Mouse (Mus musculus): ENCODE measurements at regions not wholly inside any gene's neighbourhood (a gene's known extent, or its start where the extent isn't known, plus 50 kb on each side); places are given as distances from the start of the nearest gene placed in this dataset.
"Not testable (repeated sequence)": the region's sequence is repeated elsewhere in the genome, so short reads cannot be mapped to it uniquely, and the experiment has no call there.

DNA sequence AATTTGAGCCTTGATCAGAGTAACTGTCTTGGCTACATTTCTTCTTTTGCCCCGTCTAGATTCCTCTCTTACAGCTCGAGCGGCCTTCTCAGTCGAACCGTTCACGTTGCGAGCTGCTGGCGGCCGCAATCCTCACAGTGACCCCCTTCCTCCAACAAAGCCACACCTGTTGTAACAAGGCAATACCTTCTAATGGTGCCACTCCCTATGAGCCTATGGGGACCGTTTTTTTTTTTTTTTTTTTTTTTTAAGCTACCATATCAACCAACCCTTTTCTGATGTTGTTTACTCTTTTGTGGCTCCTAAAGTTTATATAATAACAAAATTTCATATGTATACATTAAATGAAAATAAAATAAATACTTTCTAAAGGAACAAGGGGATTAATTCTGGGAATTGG lies 160.4 kb upstream of the Trp63 start:
- not testable (repeated sequence) for H3K36me3 ChIP-seq (ENCODE audit: control insufficient read depth, insufficient read depth); H3K4me1 ChIP-seq (replicated peaks; ENCODE audit: control insufficient read depth, insufficient read depth, low read length); H3K9ac ChIP-seq (replicated peaks; ENCODE audit: low read depth, low read length); H3K4me3 ChIP-seq (replicated peaks; ENCODE audit: low read length); H3K9me3 ChIP-seq (ENCODE audit: control insufficient read depth, low read length); H3K4me2 ChIP-seq (ENCODE audit: low read length); H3K27me3 ChIP-seq (replicated peaks; ENCODE audit: control insufficient read depth, insufficient read depth, low read length); H3K27ac ChIP-seq (ENCODE audit: low read length); ATAC-seq
- WGBS = 68% methylated on average over 10 of the region's 10 CpGs

DNA sequence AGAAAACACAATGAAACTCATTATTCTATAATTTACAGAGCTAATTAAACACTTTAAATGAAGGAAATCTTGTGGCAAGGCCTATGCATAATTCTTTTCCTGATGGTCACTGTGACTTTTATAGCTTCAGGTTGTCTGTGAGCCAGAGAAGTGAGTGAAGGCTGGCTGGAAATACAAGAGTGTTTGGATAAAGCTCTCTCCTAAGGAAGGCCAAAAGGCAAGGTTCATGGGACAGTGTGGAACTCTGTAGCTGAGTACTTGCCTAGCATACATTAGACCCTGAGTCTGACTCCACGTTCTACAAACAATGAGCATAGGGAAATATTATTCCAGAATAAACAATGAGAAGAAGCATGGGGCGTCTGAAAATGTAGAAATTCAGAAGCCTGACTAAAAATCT lies 159.9 kb upstream of the Trp63 start:
- Histone ChIP-seq H3K9me3 (ENCODE audit: control insufficient read depth, low read length) (no peaks in the 10 kb centered on the region), H3K27me3 (replicated peaks; ENCODE audit: control insufficient read depth, insufficient read depth, low read length) (no peaks in the 10 kb centered on the region), H3K4me2 (ENCODE audit: low read length) (no peak overlapping the region), H3K9ac (replicated peaks; ENCODE audit: low read depth, low read length) (no peak overlapping the region), H3K36me3 (ENCODE audit: control insufficient read depth, insufficient read depth) (no peaks in the 10 kb centered on the region), H3K4me1 (replicated peaks; ENCODE audit: control insufficient read depth, insufficient read depth, low read length) (no peaks in the 10 kb centered on the region), H3K27ac (ENCODE audit: low read length) (no peak overlapping the region), H3K4me3 (replicated peaks; ENCODE audit: low read length) (no peak overlapping the region)
- WGBS = 84% methylated on average over 2 of the region's 2 CpGs
- ATAC-seq = no peak

DNA sequence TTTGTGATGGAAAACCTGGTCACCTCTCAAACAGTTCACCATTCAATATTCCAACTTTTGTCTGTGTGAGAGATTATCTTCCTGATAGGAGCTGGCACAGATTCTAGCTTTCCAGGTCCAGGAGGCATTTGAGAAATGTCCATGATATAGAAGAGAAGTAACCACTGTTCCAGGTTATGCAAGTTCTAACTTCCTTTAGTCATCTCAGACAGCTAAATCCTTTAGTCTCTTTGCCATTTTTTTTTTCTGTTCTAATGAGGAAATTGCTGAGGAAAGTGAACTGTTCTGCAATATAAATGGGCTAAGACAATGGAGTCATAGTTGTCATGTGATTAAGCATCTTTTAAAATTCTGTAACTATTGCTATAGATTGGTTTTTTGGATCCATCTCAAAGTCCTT lies 155.7 kb upstream of the Trp63 start:
- ATAC-seq = no peak
- H3K4me3 ChIP-seq (replicated peaks; ENCODE audit: low read length) = no peak overlapping the region
- no peak overlapping the region for H3K27ac ChIP-seq (ENCODE audit: low read length)
- no peaks in the 10 kb centered on the region for H3K36me3 ChIP-seq (ENCODE audit: control insufficient read depth, insufficient read depth)
- no peaks in the 10 kb centered on the region for H3K4me1 ChIP-seq (replicated peaks; ENCODE audit: control insufficient read depth, insufficient read depth, low read length)
- no peak overlapping the region for H3K9ac ChIP-seq (replicated peaks; ENCODE audit: low read depth, low read length)
- no peaks in the 10 kb centered on the region for H3K27me3 ChIP-seq (replicated peaks; ENCODE audit: control insufficient read depth, insufficient read depth, low read length)
- no peak overlapping the region for H3K4me2 ChIP-seq (ENCODE audit: low read length)
- H3K9me3 ChIP-seq (ENCODE audit: control insufficient read depth, low read length) = no peaks in the 10 kb centered on the region

DNA sequence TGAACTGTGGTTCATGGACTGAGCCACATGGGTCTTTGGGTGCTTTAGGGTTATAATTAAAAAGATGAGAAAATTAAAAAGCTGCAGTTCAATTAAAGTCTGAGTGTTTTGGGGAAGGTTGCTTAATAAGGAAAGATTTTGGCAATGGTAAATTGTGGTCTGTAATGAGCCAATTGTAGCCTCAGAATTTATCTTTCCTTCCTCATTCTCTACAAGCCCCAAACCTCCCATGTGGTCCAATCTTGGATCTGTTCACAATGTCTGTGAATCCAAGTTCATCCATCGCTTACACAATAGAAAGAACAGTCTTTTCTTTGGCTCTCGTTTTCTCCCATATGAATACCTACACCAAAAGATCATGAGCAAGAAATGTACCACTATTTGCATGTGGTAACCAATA lies 155.2 kb upstream of the Trp63 start:
- Histone ChIP-seq H3K27ac (ENCODE audit: low read length) (no peak overlapping the region), H3K27me3 (replicated peaks; ENCODE audit: control insufficient read depth, insufficient read depth, low read length) (no peaks in the 10 kb centered on the region), H3K4me3 (replicated peaks; ENCODE audit: low read length) (no peak overlapping the region), H3K4me2 (ENCODE audit: low read length) (no peak overlapping the region), H3K9me3 (ENCODE audit: control insufficient read depth, low read length) (no peaks in the 10 kb centered on the region), H3K4me1 (replicated peaks; ENCODE audit: control insufficient read depth, insufficient read depth, low read length) (no peaks in the 10 kb centered on the region), H3K9ac (replicated peaks; ENCODE audit: low read depth, low read length) (no peak overlapping the region), H3K36me3 (ENCODE audit: control insufficient read depth, insufficient read depth) (no peaks in the 10 kb centered on the region)
- no peak for ATAC-seq
- 59% methylated on average over 2 of the region's 2 CpGs for WGBS

DNA sequence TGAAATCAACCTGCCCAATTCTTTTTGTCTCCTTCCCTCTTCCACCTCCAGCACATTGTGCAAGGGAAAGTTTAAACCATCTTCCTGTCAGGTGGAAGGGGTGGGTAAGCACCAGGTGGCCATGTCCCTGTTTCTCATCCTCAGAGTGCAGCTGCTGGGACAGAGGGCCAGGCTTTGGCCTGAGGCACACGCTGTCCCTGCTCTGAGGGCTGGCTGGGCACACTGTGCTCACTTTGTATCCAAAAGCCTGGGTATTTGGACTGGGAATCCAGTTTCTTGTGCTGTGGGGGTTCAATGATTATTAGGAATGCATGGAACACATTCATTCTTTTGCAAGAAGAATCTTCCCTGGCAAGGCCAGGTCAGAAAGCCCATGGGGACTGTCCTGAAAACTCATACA lies 153.9 kb upstream of the Trp63 start:
- no peak for ATAC-seq
- 87% methylated on average over 1 of the region's 1 CpGs for WGBS
- H3K9me3 ChIP-seq (ENCODE audit: control insufficient read depth, low read length) = no peaks in the 10 kb centered on the region
- H3K27ac ChIP-seq (ENCODE audit: low read length) = no peak overlapping the region
- H3K9ac ChIP-seq (replicated peaks; ENCODE audit: low read depth, low read length) = no peak overlapping the region
- no peaks in the 10 kb centered on the region for H3K4me1 ChIP-seq (replicated peaks; ENCODE audit: control insufficient read depth, insufficient read depth, low read length)
- H3K4me2 ChIP-seq (ENCODE audit: low read length) = no peak overlapping the region
- no peaks in the 10 kb centered on the region for H3K27me3 ChIP-seq (replicated peaks; ENCODE audit: control insufficient read depth, insufficient read depth, low read length)
- H3K4me3 ChIP-seq (replicated peaks; ENCODE audit: low read length) = no peak overlapping the region
- no peaks in the 10 kb centered on the region for H3K36me3 ChIP-seq (ENCODE audit: control insufficient read depth, insufficient read depth)

DNA sequence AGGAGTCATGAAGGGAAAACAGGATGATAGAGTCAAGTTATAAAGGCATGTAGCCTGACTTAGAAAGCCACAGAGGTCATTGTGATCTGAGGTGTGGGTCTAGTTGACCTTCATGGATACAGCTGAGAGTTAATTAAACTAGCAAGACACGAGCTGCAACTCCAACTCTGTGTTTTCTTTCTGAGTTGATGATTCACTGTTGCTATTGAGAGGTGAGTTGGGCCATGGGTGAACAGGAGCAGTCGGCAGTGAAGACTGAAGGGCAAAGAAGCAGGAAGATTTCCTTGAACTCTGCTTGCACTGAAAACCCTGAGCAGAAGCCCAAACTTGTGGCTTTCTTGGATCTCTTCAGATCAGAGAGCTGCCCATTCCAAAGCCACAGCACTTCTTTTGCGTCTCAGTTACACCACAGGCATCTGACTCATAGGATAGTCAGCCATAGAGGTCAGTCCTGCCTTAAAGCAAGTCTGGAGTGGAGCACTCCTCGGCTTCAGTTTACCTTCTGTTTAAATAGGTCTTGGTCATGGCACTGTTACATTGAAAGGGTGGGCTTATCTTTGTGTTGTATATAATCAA lies 151.7 kb upstream of the Trp63 start:
- 87% methylated on average over 4 of the region's 4 CpGs for WGBS
- Histone ChIP-seq H3K4me1 (replicated peaks; ENCODE audit: control insufficient read depth, insufficient read depth, low read length) (no peaks in the 10 kb centered on the region), H3K4me2 (ENCODE audit: low read length) (no peak overlapping the region), H3K27ac (ENCODE audit: low read length) (no peak overlapping the region), H3K9me3 (ENCODE audit: control insufficient read depth, low read length) (no peaks in the 10 kb centered on the region), H3K9ac (replicated peaks; ENCODE audit: low read depth, low read length) (no peak overlapping the region), H3K36me3 (ENCODE audit: control insufficient read depth, insufficient read depth) (no peaks in the 10 kb centered on the region), H3K27me3 (replicated peaks; ENCODE audit: control insufficient read depth, insufficient read depth, low read length) (no peaks in the 10 kb centered on the region), H3K4me3 (replicated peaks; ENCODE audit: low read length) (no peak overlapping the region)
- no peak for ATAC-seq

DNA sequence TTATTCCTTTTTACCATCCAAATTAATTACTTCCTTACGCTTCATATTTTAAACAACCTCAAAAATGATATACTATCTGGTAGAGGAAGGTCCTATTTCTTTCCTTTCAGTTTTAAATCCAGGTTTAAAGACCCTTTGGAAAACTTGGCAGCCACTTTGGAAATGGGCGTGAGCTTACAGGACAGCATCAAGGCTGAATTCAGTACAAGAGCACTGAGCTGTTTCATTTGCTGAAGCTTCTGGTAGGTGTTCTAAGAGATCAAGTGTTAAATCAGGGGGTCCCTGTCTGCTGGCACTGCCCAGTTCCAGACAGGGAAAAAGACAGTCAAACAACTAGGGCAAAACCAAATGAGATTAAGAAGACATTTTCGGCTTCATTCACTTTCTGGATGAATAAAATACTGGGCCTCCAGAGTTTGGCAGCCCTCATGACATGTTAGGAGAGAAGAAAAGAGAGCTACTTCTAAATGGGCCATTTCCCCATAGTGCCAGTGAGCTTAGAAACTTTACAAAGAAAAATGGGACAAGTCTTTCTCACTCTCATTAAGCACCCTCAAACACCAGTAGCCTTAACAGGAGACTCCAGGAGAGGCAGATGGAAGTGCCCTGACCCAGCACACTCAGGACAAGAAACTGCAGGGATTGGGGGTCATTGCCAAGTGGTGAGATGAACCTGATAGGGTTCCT lies 150.9 kb upstream of the Trp63 start:
- Histone ChIP-seq H3K27me3 (replicated peaks; ENCODE audit: control insufficient read depth, insufficient read depth, low read length) (no peaks in the 10 kb centered on the region), H3K36me3 (ENCODE audit: control insufficient read depth, insufficient read depth) (no peaks in the 10 kb centered on the region), H3K4me2 (ENCODE audit: low read length) (no peak overlapping the region), H3K4me1 (replicated peaks; ENCODE audit: control insufficient read depth, insufficient read depth, low read length) (no peaks in the 10 kb centered on the region), H3K4me3 (replicated peaks; ENCODE audit: low read length) (no peak overlapping the region), H3K9ac (replicated peaks; ENCODE audit: low read depth, low read length) (no peak overlapping the region), H3K27ac (ENCODE audit: low read length) (no peak overlapping the region), H3K9me3 (ENCODE audit: control insufficient read depth, low read length) (no peaks in the 10 kb centered on the region)
- WGBS = 67% methylated on average over 3 of the region's 3 CpGs
- ATAC-seq = peak; percentile 58

DNA sequence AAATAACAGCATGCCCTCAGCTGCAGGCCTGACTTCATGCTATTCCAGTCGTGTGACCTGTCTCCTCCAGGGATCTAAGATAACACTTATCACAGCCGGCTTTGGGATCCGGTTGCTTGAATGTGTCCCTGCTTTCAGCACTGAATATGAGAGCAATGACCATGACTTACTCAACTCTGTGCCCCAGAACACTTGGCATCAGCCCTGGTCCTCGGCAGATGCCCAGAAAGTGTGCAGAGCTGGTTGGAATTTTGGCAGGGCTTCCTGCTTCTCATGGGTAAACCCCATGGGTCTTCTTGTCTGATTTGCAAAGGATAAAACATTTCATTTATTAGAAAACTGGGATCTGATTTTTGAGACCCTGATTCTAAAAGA lies 150.4 kb upstream of the Trp63 start:
- no peak overlapping the region for H3K4me2 ChIP-seq (ENCODE audit: low read length)
- no peak overlapping the region for H3K27ac ChIP-seq (ENCODE audit: low read length)
- ATAC-seq = 0 out of 2 replicates have a peak, but pooled peaks have one; percentile 23
- 77% methylated on average over 4 of the region's 4 CpGs for WGBS
- no peaks in the 10 kb centered on the region for H3K9me3 ChIP-seq (ENCODE audit: control insufficient read depth, low read length)
- H3K9ac ChIP-seq (replicated peaks; ENCODE audit: low read depth, low read length) = no peak overlapping the region
- H3K4me3 ChIP-seq (replicated peaks; ENCODE audit: low read length) = no peak overlapping the region
- no peaks in the 10 kb centered on the region for H3K27me3 ChIP-seq (replicated peaks; ENCODE audit: control insufficient read depth, insufficient read depth, low read length)
- no peaks in the 10 kb centered on the region for H3K4me1 ChIP-seq (replicated peaks; ENCODE audit: control insufficient read depth, insufficient read depth, low read length)
- H3K36me3 ChIP-seq (ENCODE audit: control insufficient read depth, insufficient read depth) = no peaks in the 10 kb centered on the region

DNA sequence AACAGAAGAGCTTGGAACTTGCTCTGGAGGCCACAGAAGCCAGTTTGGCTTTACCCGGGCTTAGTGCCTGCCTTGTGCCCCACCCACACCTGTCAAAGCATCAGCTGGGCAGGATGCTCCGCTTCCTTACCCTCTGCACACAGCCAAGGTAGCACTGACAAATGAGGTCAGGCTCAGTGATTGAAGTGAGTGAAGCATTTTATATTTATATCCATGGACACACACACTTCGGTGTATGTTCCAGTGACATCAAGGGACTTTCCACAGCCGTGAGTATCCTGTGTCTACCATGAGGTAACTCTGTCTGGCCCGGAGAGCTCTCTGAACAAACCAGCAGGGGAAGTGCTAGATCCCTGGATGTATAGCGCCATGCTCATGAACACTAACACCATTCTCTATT lies 147.0 kb upstream of the Trp63 start:
- Histone ChIP-seq H3K4me1 (replicated peaks; ENCODE audit: control insufficient read depth, insufficient read depth, low read length) (no peaks in the 10 kb centered on the region), H3K27ac (ENCODE audit: low read length) (no peak overlapping the region), H3K9ac (replicated peaks; ENCODE audit: low read depth, low read length) (no peak overlapping the region), H3K36me3 (ENCODE audit: control insufficient read depth, insufficient read depth) (no peaks in the 10 kb centered on the region), H3K4me2 (ENCODE audit: low read length) (no peak overlapping the region), H3K9me3 (ENCODE audit: control insufficient read depth, low read length) (no peaks in the 10 kb centered on the region), H3K4me3 (replicated peaks; ENCODE audit: low read length) (no peak overlapping the region), H3K27me3 (replicated peaks; ENCODE audit: control insufficient read depth, insufficient read depth, low read length) (no peaks in the 10 kb centered on the region)
- 89% methylated on average over 6 of the region's 6 CpGs for WGBS
- no peak for ATAC-seq

Data from forebrain, embryonic 16.5 days (tissue).